Mouse (Mus musculus) heart, postnatal 0 days (tissue): Measurements from ENCODE around the gene Zfp672. TPM values are rescaled to one million over a fixed set of nuclear protein-coding genes. Genes with fewer than 3 reads are reported as not detected.

Source experiments
- ATAC-seq: fragments of 200-750 bp; cut with Nextera tagmentation; 2 replicates; pipeline ENCODE4 v1.8.0; 2017; ENCODE audit warnings: low read depth, moderate number of reproducible peaks, moderate library complexity; ENCODE audit not compliant: insufficient read depth
- DNase-seq: peaks from one replicate; pipeline ENCODE4 v3.0.0-alpha.2; 2016; ENCODE audit warnings: low spot score
- H3K27ac ChIP-seq: fragments of 300-500 bp; sonication (generic); 2 replicates; pipeline ENCODE4 v1.5.1; 2014; ENCODE audit warnings: low read depth, mild to moderate bottlenecking
- H3K27me3 ChIP-seq: fragments of 300-500 bp; sonication (generic); 2 replicates; pipeline ENCODE4 v1.6.1; 2014; ENCODE audit warnings: low read length, mixed read lengths; ENCODE audit not compliant: control insufficient read depth, insufficient read depth
- H3K36me3 ChIP-seq: fragments of 300-500 bp; sonication (generic); replicated peaks from 2 replicates; pipeline ENCODE4 v1.6.1; 2014; ENCODE audit warnings: low read length, mixed read lengths; ENCODE audit not compliant: control insufficient read depth, insufficient read depth
- H3K4me1 ChIP-seq: fragments of 300-500 bp; sonication (generic); 2 replicates; pipeline ENCODE4 v1.6.1; 2014; ENCODE audit warnings: antibody characterized with exemption; ENCODE audit not compliant: control insufficient read depth, insufficient read depth
- H3K4me2 ChIP-seq: fragments of 300-500 bp; sonication (generic); 2 replicates; pipeline ENCODE4 v1.6.1; 2014; ENCODE audit warnings: low read depth, mild to moderate bottlenecking, low read length, moderate library complexity
- H3K4me3 ChIP-seq: fragments of 300-500 bp; sonication (generic); 2 replicates; pipeline ENCODE4 v1.5.1; 2014; ENCODE audit warnings: low read depth, low read length
- H3K9ac ChIP-seq: fragments of 300-500 bp; sonication (generic); replicated peaks from 2 replicates; pipeline ENCODE4 v1.6.1; 2014; ENCODE audit warnings: low read depth, low read length, mixed read lengths
- H3K9me3 ChIP-seq: fragments of 300-500 bp; sonication (generic); replicated peaks from 2 replicates; pipeline ENCODE4 v1.6.1; 2016; ENCODE audit warnings: low read length; ENCODE audit not compliant: control insufficient read depth
- CTCF ChIP-seq: IDR thresholded peaks from 2 replicates; pipeline ENCODE4 v1.5.1; 2016; ENCODE audit warnings: antibody characterized with exemption, control low read depth, low read depth
- EP300 ChIP-seq: IDR thresholded peaks from 2 replicates; pipeline ENCODE4 v1.6.1; 2016; ENCODE audit warnings: antibody characterized with exemption, low read depth
- WGBS: fragments of 180-500 bp; shearing (Covaris S2); extraction: QIAGEN DNeasy Blood & Tissue Kit; methylation state at CpG from one replicate; pipeline ENCODE4 v1.1.7; 2014; 5-methylcytosine and 5-hydroxymethylcytosine counted together
- polyA plus RNA-seq: library from polyadenylated mRNA; unstranded; fragments of >200 nt; fragmentation: Nextera tagmentation; extraction: Ambion mirVana; gene quantifications from 2 replicates; pipeline ENCODE4 v1.2.1, GENCODE M21; 2015
- total RNA-seq: library from RNA; depleted of rRNA; stranded (reverse); fragments of >200 nt; gene quantifications from 2 replicates; pipeline ENCODE4 v1.2.3, GENCODE M21; 2014; ENCODE audit warnings: low replicate concordance

Zfp672 gene
- total and polyA plus RNA-seq, 2 experiments from 2014 or later, result 31.4 to 60.8 TPM

- 1% methylated on average over 26 of the region's 26 CpGs for WGBS
- Histone ChIP-seq H3K9me3 (no peaks in the 10 kb centered on the region), H3K9ac (peak overlapping the region; percentile 62), H3K4me2 (peak overlapping the region; percentile 65), H3K4me1 (peaks cover 11% of the 10 kb centered on the region), H3K27me3 (no peaks in the 10 kb centered on the region), H3K27ac (peak overlapping the region; percentile 89), H3K4me3 (peak overlapping the region; percentile 59), H3K36me3 (no peaks in the 10 kb centered on the region)
- TF ChIP-seq CTCF (no peak), EP300 (no peak)
- peak; percentile 34 for ATAC-seq
- no peak for DNase-seq
Measured at GRCm38 (mm10) chr11:58302774-58303445, 27.2 kb downstream of the Zfp672 start.

- H3K4me3 ChIP-seq, result peak overlapping the region; percentile 59
- H3K4me1 ChIP-seq, result peaks cover 4% of the 10 kb centered on the region; the same call in 1 of the 2 replicates
- DNase-seq, result peak; percentile 96
- peak overlapping the region; percentile 65 for H3K4me2 ChIP-seq
- under 1% methylated on average over 36 of the region's 36 CpGs for WGBS
- TF ChIP-seq EP300 (peak; percentile 42; the same call in 1 of the 2 replicates), CTCF (peak; percentile 86)
- H3K27me3 ChIP-seq, result no peaks in the 10 kb centered on the region
- H3K9me3 ChIP-seq, result no peaks in the 10 kb centered on the region
- ATAC-seq, result peak; percentile 89
- H3K36me3 ChIP-seq, result no peaks in the 10 kb centered on the region
- H3K9ac ChIP-seq, result peak overlapping the region; percentile 62
- peak overlapping the region; percentile 89 for H3K27ac ChIP-seq
Measured at GRCm38 (mm10) chr11:58301837-58302754, 28.0 kb downstream of the Zfp672 start.

- TF ChIP-seq EP300 (no peak), CTCF (peak; percentile 72)
- Histone ChIP-seq H3K9ac (no peak overlapping the region), H3K36me3 (no peaks in the 10 kb centered on the region), H3K9me3 (no peaks in the 10 kb centered on the region), H3K4me3 (peak overlapping the region; percentile 59), H3K27me3 (no peaks in the 10 kb centered on the region), H3K4me2 (peak overlapping the region; percentile 65), H3K4me1 (peaks cover 3% of the 10 kb centered on the region; the same call in 1 of the 2 replicates), H3K27ac (no peak overlapping the region)
- peak; percentile 12; the same call in 1 of the 2 replicates for ATAC-seq
- 15% methylated on average over 13 of the region's 13 CpGs for WGBS
- peak; percentile 43 for DNase-seq
Measured at GRCm38 (mm10) chr11:58301057-58301456, 29.1 kb downstream of the Zfp672 start.

- Histone ChIP-seq H3K36me3 (no peaks in the 10 kb centered on the region), H3K4me2 (no peak overlapping the region), H3K4me1 (no peaks in the 10 kb centered on the region), H3K9ac (no peak overlapping the region), H3K27me3 (no peaks in the 10 kb centered on the region), H3K27ac (no peak overlapping the region), H3K9me3 (no peaks in the 10 kb centered on the region), H3K4me3 (no peak overlapping the region)
- DNase-seq (no peak), ATAC-seq (no peak)
- 83% methylated on average over 6 of the region's 6 CpGs for WGBS
- TF ChIP-seq CTCF (no peak), EP300 (no peak)
Measured at GRCm38 (mm10) chr11:58297396-58297795, 32.7 kb downstream of the Zfp672 start.

GRCm38 (mm10) chr11:58292791-58293190 lies 37.3 kb downstream of the Zfp672 start:
- Histone ChIP-seq H3K4me3 (no peak overlapping the region), H3K9ac (no peak overlapping the region), H3K27ac (no peak overlapping the region), H3K4me1 (no peaks in the 10 kb centered on the region), H3K9me3 (no peaks in the 10 kb centered on the region), H3K4me2 (no peak overlapping the region), H3K36me3 (no peaks in the 10 kb centered on the region), H3K27me3 (no peaks in the 10 kb centered on the region)
- ATAC-seq (no peak), DNase-seq (no peak)
- 47% methylated on average over 4 of the region's 4 CpGs for WGBS
- TF ChIP-seq EP300 (no peak), CTCF (no peak)
